Mouse (Mus musculus) B cell, adult 2 months (primary cell): ENCODE results near the gene Gps2.
A peak's percentile ranks its signal among the peaks of the same experiment; 100 is the strongest.
"Not testable (repeated sequence)": the region's sequence is repeated elsewhere in the genome, so short reads cannot be mapped to it uniquely, and the experiment has no call there.

ENCODE experiments used
- DNase-seq, 2 experiments: peaks; one replicate each; pipeline ENCODE4 v3.0.0; 2022

Gps2 gene

GRCm38 (mm10) chr11:69937834-69938233 lies 24.1 kb downstream of the Gps2 start:
- no peak for DNase-seq

GRCm38 (mm10) chr11:69938401-69938979 lies 24.8 kb downstream of the Gps2 start:
- no peak for DNase-seq

GRCm38 (mm10) chr11:69939181-69939580 lies 25.5 kb downstream of the Gps2 start:
- DNase-seq = no peak

GRCm38 (mm10) chr11:69939731-69940130 lies 26.0 kb downstream of the Gps2 start:
- no peak for DNase-seq

GRCm38 (mm10) chr11:69940962-69941361 lies 27.3 kb downstream of the Gps2 start:
- DNase-seq = no peak

- DNase-seq = no peak
Measured at GRCm38 (mm10) chr11:69945216-69945615, 31.5 kb downstream of the Gps2 start.

- DNase-seq = no peak
Measured at GRCm38 (mm10) chr11:69945997-69946891, 32.6 kb downstream of the Gps2 start.

- no peak for DNase-seq
Measured at GRCm38 (mm10) chr11:69947337-69948065, 33.8 kb downstream of the Gps2 start.

GRCm38 (mm10) chr11:69948066-69948762 lies 34.5 kb downstream of the Gps2 start, which contains the start of gene Slc2a4:
Slc2a4 (minus strand) TSS chr11:69948188.
- DNase-seq = peak; percentile 87 to 90

GRCm38 (mm10) chr11:69948763-69949150 lies 35.1 kb downstream of the Gps2 start:
- DNase-seq = peak; percentile 92 to 93

GRCm38 (mm10) chr11:69950807-69951459 lies 37.2 kb downstream of the Gps2 start:
- DNase-seq = peak; percentile 42 to 44

GRCm38 (mm10) chr11:69952274-69952673 lies 38.6 kb downstream of the Gps2 start:
- no peak for DNase-seq

- no peak for DNase-seq
Measured at GRCm38 (mm10) chr11:69953267-69953915, 39.7 kb downstream of the Gps2 start.

- DNase-seq = not testable (repeated sequence)
Measured at GRCm38 (mm10) chr11:69955618-69956017, 41.9 kb downstream of the Gps2 start.

GRCm38 (mm10) chr11:69956218-69956617 lies 42.5 kb downstream of the Gps2 start:
- peak in 1 of 2 experiments; percentile 26 for DNase-seq

- peak; percentile 40 to 51 for DNase-seq
Measured at GRCm38 (mm10) chr11:69960616-69961015, 46.9 kb downstream of the Gps2 start.

GRCm38 (mm10) chr11:69961841-69962240 lies 48.2 kb downstream of the Gps2 start:
- peak; percentile 24 to 45 for DNase-seq

- no peak for DNase-seq
Measured at GRCm38 (mm10) chr11:69964650-69965270, 51.1 kb downstream of the Gps2 start, which contains the start of gene Cldn7. Cldn7 (plus strand) TSS chr11:69964779.

- DNase-seq = peak in 1 of 2 experiments; percentile 32
Measured at GRCm38 (mm10) chr11:69965271-69966005, 51.8 kb downstream of the Gps2 start.
